Mouse (Mus musculus) hindbrain, embryonic 13.5 days (tissue): ENCODE results near the gene Atp6v1c2. TPM values are rescaled to one million over a fixed set of nuclear protein-coding genes. Genes with fewer than 3 reads are reported as not detected.
A peak's percentile ranks its signal among the peaks of the same experiment; 100 is the strongest.

Experiments
- ATAC-seq: fragments of 200-750 bp; cut with Nextera tagmentation; 2 replicates; pipeline ENCODE4 v1.8.0; 2017; ENCODE audit warnings: moderate TSS enrichment; ENCODE audit not compliant: low FRiP score
- H3K27ac ChIP-seq: fragments of 300-500 bp; sonication (generic); 2 replicates; pipeline ENCODE4 v1.5.1; 2015; ENCODE audit warnings: inconsistent platforms, mild to moderate bottlenecking, moderate library complexity
- H3K27me3 ChIP-seq: fragments of 300-500 bp; sonication (generic); 2 replicates; pipeline ENCODE4 v1.6.1; 2015; ENCODE audit warnings: mild to moderate bottlenecking, inconsistent platforms
- H3K36me3 ChIP-seq: fragments of 300-500 bp; sonication (generic); 2 replicates; pipeline ENCODE4 v1.6.1; 2015; ENCODE audit warnings: mild to moderate bottlenecking, inconsistent platforms
- H3K4me1 ChIP-seq: fragments of 300-500 bp; sonication (generic); replicated peaks from 2 replicates; pipeline ENCODE4 v1.6.1; 2015; ENCODE audit warnings: inconsistent platforms
- H3K4me2 ChIP-seq: fragments of 300-500 bp; sonication (generic); 2 replicates; pipeline ENCODE4 v1.6.1; 2015; ENCODE audit warnings: inconsistent platforms, mild to moderate bottlenecking, moderate library complexity
- H3K4me3 ChIP-seq: fragments of 300-500 bp; sonication (generic); 2 replicates; pipeline ENCODE4 v1.5.1; 2015; ENCODE audit warnings: mild to moderate bottlenecking, inconsistent platforms
- H3K9ac ChIP-seq: fragments of 300-500 bp; sonication (generic); 2 replicates; pipeline ENCODE4 v1.6.1; 2015; ENCODE audit warnings: mild to moderate bottlenecking, inconsistent platforms
- H3K9me3 ChIP-seq: fragments of 300-500 bp; sonication (generic); 2 replicates; pipeline ENCODE4 v1.6.1; 2016; ENCODE audit warnings: inconsistent platforms
- WGBS: fragments of 180-500 bp; shearing (Covaris S2); methylation state at CpG from one replicate; pipeline ENCODE4 v1.1.7; 2015; 5-methylcytosine and 5-hydroxymethylcytosine counted together
- microRNA-seq: library from miRNA; unstranded; fragments of <30 nt; microRNA quantifications from one replicate; pipeline ENCODE4, GENCODE M21; 2016
- polyA plus RNA-seq: library from polyadenylated mRNA; unstranded; fragments of >200 nt; fragmentation: Nextera tagmentation; extraction: Ambion mirVana; gene quantifications from 2 replicates; pipeline ENCODE4 v1.2.1, GENCODE M21; 2015

Atp6v1c2 gene
- polyA plus RNA-seq, 1 experiment from 2014 or later: 0.26 TPM

DNA sequence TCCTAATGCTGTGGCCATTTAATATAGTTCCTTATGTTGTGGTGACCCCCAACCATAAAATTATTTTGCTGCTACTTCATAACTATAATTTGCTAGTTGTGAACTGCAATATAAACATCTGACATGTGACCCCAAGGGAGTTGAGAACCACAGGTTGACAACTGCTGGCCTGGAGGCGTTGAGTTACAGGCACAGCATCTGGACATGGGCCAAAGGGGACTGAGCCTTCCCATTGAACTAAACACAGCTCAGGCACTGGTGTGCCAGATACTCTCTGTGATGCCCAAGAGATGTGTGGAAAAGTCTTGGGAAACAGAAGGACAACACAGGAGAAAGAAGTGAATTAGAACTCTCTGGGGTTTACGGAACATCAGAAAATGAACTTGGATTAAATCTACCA is 88.1 kb downstream of the Atp6v1c2 start:
- 88% methylated on average over 2 of the region's 2 CpGs for WGBS
- Histone ChIP-seq H3K27me3 (no peaks in the 10 kb centered on the region), H3K4me1 (peaks cover 8% of the 10 kb centered on the region; the same call in 1 of the 2 replicates)

DNA sequence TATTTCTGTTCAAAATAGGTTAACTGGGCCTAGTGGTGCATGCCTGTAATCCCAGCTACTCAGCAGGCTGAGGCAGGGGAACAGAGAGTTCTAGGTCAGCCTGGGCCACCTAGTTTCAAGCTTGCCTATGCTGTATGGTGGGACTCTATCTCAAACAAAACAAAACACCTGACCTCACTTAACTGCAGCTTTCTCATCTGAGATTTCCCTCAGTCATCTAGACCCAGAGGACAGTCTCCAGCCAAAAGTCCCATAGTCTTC is 89.8 kb downstream of the Atp6v1c2 start:
- no peaks in the 10 kb centered on the region for H3K27me3 ChIP-seq
- peaks cover 15% of the 10 kb centered on the region; the same call in 1 of the 2 replicates for H3K4me1 ChIP-seq
- H3K9me3 ChIP-seq: peaks cover 3% of the 10 kb centered on the region; the same call in 1 of the 2 replicates
- no peak overlapping the region for H3K4me2 ChIP-seq
- H3K27ac ChIP-seq: no peak overlapping the region
- H3K9ac ChIP-seq: no peak overlapping the region
- H3K36me3 ChIP-seq: no peaks in the 10 kb centered on the region
- H3K4me3 ChIP-seq: no peak overlapping the region
- no peak for ATAC-seq

More for the DNA sequence above, 88.1 kb downstream of the Atp6v1c2 start:
- no peaks in the 10 kb centered on the region for H3K36me3 ChIP-seq
- no peak for ATAC-seq
- H3K9ac ChIP-seq: no peak overlapping the region
- no peak overlapping the region for H3K4me3 ChIP-seq
- no peak overlapping the region for H3K4me2 ChIP-seq
- no peak overlapping the region for H3K27ac ChIP-seq
- peaks cover 3% of the 10 kb centered on the region; the same call in 1 of the 2 replicates for H3K9me3 ChIP-seq

DNA sequence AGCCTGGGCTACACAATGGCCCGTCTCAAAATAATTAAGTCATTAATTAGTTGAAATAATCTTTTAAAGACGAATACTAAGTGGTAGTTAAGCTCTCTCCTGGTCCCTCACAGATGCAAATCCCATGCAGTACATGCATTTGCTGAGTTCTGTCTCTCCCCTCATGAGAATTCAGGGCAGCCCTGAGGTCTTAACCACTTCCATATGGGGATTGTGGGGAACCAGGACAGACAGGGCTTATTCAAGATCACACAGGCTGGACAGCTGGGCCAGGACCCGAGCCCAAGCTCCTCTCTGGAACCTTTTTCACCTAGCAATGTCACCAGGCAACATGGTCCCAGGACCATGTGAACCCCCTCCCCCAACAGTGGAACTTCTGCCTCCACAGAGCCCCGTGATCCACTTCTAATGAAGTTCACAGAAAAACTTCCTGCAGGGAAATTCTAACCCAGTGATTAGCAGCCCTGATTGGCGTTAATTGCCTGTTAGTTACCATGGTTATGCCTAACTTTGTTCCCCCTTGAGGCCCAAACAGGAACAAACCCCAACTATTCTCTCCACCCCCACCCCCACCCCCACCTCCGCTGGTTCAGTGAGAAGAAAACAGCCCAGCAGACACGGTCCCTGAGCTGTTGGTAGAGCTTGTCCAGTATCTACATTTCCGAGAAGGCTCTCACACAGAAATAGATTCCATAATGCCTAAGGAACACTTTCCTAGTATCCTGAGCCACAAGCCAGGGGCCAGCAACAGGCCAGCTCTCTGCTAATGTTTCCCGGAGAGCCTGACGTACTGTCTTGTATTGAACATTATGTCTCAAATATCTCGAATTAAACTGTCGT is 90.4 kb downstream of the Atp6v1c2 start:
- Histone ChIP-seq H3K27me3 (no peaks in the 10 kb centered on the region), H3K4me2 (no peak overlapping the region), H3K9ac (no peak overlapping the region), H3K36me3 (no peaks in the 10 kb centered on the region), H3K4me3 (no peak overlapping the region), H3K4me1 (peaks cover 15% of the 10 kb centered on the region; the same call in 1 of the 2 replicates), H3K9me3 (peaks cover 3% of the 10 kb centered on the region; the same call in 1 of the 2 replicates), H3K27ac (no peak overlapping the region)
- WGBS: 61% methylated on average over 12 of the region's 12 CpGs
- no peak; the same call in 1 of the 2 replicates for ATAC-seq

DNA sequence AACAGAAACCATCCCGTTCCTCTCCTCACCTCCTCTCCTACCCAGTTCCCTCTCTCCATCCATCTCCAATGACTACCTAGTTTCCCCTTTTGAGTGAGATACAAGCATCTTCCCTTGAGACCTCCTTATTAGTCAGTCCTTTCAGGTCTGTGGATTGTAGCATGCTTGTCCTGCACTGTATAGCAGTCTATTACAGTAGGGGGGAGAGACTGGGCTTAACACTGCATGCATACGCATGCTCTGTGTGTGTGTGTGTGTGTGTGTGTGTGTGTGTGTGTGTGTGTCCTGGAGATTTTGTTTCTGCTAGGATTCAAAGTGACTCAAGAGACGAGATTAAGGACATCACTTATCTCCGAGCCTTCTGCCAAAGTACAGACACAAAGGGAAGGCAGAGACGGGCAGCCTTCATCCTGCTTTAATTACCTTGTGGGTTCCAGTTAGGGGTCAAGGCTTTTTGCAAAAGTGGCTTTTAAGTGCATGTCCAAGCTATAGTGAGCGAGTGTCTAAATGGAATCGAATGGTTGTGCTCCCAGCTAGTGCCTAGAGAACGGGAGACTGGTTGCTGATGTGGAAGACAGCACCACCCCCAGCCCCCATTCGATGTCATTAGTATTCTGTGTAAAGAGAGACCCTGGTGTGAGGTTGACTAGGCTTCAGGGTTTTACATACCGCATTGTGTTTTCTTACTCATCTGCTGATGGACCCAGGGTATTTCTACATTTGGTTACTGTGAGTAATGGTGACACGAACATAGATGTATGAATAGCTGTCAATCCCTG is 93.4 kb downstream of the Atp6v1c2 start:
- Histone ChIP-seq H3K27ac (no peak overlapping the region), H3K4me1 (peaks cover 15% of the 10 kb centered on the region; the same call in 1 of the 2 replicates), H3K9me3 (no peaks in the 10 kb centered on the region), H3K36me3 (no peaks in the 10 kb centered on the region), H3K9ac (peak overlapping the region; percentile 20; the same call in 1 of the 2 replicates), H3K4me3 (no peak overlapping the region), H3K27me3 (no peaks in the 10 kb centered on the region), H3K4me2 (no peak overlapping the region)
- peak; percentile 77 for ATAC-seq
- 43% methylated on average over 11 of the region's 11 CpGs for WGBS

Small RNA genes lying within 50 kb of the gene (microRNA-seq; reads per million reads assigned to microRNA genes)
- 17.9 reads per million, percentile 29 among the genes with 10 or more reads in this experiment for gene Mir3066

Other genes starting within 250 kb of the Atp6v1c2 start
- 2.5 and 3.0 TPM in 2 replicates for gene Kcnf1, start 152.5 kb downstream of the Atp6v1c2 start, polyA plus RNA-seq
- 310 and 326 TPM in 2 replicates for gene Pdia6, start 62.8 kb downstream of the Atp6v1c2 start, polyA plus RNA-seq
- gene Nol10, start 19.1 kb upstream of the Atp6v1c2 start, polyA plus RNA-seq: 20.8 and 22.1 TPM in 2 replicates
- gene Odc1, start 215.4 kb upstream of the Atp6v1c2 start, polyA plus RNA-seq: 148 and 155 TPM in 2 replicates